Mouse (Mus musculus) lung, postnatal 0 days (tissue): ENCODE data around the gene Cd40. TPM values are rescaled to one million over a fixed set of nuclear protein-coding genes. Genes with fewer than 3 reads are reported as not detected.
A peak's percentile ranks its signal among the peaks of the same experiment; 100 is the strongest.

Source experiments
- ATAC-seq: fragments of 200-750 bp; cut with Nextera tagmentation; 2 replicates; pipeline ENCODE4 v1.8.0; 2017; ENCODE audit warnings: moderate library complexity
- DNase-seq: peaks from one replicate; pipeline ENCODE4 v3.0.0-alpha.2; 2016; ENCODE audit warnings: low spot score
- H3K27ac ChIP-seq: fragments of 300-500 bp; sonication (generic); 2 replicates; pipeline ENCODE4 v1.5.1; 2014; ENCODE audit warnings: antibody characterized with exemption, mild to moderate bottlenecking, low read length, mixed read lengths
- H3K27me3 ChIP-seq: fragments of 300-500 bp; sonication (generic); replicated peaks from 2 replicates; pipeline ENCODE4 v1.6.1; 2014; ENCODE audit warnings: low read length, mixed read lengths; ENCODE audit not compliant: insufficient read depth
- H3K36me3 ChIP-seq: fragments of 300-500 bp; sonication (generic); 2 replicates; pipeline ENCODE4 v1.6.1; 2014; ENCODE audit warnings: low read length, mixed read lengths; ENCODE audit not compliant: insufficient read depth
- H3K4me1 ChIP-seq: fragments of 300-500 bp; sonication (generic); 2 replicates; pipeline ENCODE4 v1.6.1; 2014; ENCODE audit warnings: antibody characterized with exemption, low read depth, low read length, mixed read lengths; ENCODE audit not compliant: insufficient read depth
- H3K4me2 ChIP-seq: fragments of 300-500 bp; sonication (generic); replicated peaks from 2 replicates; pipeline ENCODE4 v1.6.1; 2014; ENCODE audit warnings: low read depth, mild to moderate bottlenecking, low read length, moderate library complexity, mixed read lengths
- H3K4me3 ChIP-seq: fragments of 300-500 bp; sonication (generic); 2 replicates; pipeline ENCODE4 v1.5.1; 2014; ENCODE audit warnings: low read depth, low read length
- H3K9ac ChIP-seq: fragments of 300-500 bp; sonication (generic); replicated peaks from 2 replicates; pipeline ENCODE4 v1.6.1; 2014; ENCODE audit warnings: low read depth, mild to moderate bottlenecking
- H3K9me3 ChIP-seq: fragments of 300-500 bp; sonication (generic); 2 replicates; pipeline ENCODE4 v1.6.1; 2016; ENCODE audit warnings: low read length, mixed read lengths
- CTCF ChIP-seq: IDR thresholded peaks from 2 replicates; pipeline ENCODE4 v1.5.1; 2016; ENCODE audit warnings: antibody characterized with exemption, mild to moderate bottlenecking
- EP300 ChIP-seq: IDR thresholded peaks from 2 replicates; pipeline ENCODE4 v1.6.1; 2016; ENCODE audit warnings: antibody characterized with exemption, mild to moderate bottlenecking, control low read depth
- whole genome bisulfite sequencing: fragments of 180-500 bp; shearing (Covaris S2); extraction: QIAGEN DNeasy Blood & Tissue Kit; methylation state at CpG from one replicate; pipeline ENCODE4 v1.1.7; 2014; 5-methylcytosine and 5-hydroxymethylcytosine counted together
- polyA plus RNA-seq: library from polyadenylated mRNA; unstranded; fragments of >200 nt; fragmentation: Nextera tagmentation; extraction: Ambion mirVana; gene quantifications from 2 replicates; pipeline ENCODE4 v1.2.1, GENCODE M21; 2015

Cd40 gene
- polyA plus RNA-seq, result 57.9 and 77.5 TPM in 2 replicates

DNA sequence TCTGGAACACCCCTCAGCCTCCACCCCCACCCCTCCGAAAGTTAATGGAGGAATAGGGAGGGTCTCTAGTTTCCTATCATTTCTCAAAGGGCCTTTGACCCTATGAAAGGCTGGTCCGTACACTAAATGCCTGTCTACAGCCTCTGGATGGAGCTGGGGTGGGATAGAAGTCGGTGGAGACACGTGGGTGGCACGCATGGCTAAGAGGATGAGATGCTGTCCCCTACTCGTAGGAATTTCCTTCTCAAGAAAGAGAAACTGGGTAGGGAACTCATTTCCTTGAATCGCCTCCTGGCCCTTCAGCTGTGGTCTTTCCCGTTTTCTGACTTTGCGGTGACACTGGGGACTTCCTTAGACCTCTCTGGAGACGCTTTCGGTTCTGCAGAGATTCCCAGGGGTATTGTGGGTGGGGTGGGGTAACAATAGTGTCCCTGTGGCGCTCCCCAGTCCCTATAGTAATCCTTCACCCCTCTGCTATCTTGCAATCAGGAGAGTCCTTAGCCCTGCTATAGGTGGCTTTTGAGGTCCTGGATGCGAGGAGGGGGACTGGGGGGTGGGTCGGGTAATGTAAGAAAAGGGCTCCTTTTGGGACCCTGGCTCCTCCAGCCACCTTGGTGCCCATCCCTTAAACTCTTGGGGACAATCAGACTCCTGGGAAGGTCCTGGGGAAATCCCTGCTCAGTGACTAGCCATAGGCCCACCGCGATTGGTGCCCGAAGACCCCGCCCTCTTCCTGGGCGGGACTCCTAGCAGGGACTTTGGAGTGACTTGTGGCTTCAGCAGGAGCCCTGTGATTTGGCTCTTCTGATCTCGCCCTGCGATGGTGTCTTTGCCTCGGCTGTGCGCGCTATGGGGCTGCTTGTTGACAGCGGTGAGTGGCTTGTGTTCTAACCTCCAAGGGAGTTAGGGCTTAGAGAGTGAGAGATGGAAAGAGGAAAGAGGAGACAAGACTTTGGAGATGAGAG is at the start of gene Cd40:
Gene Cd40 (plus strand): TSS at position 740 of the 965 bp plus-strand sequence.
- 12% methylated on average over 25 of the region's 25 CpGs for WGBS
- Histone ChIP-seq H3K36me3 (no peaks in the 10 kb centered on the region), H3K27me3 (no peaks in the 10 kb centered on the region), H3K4me3 (peak within 1 kb of the TSS; percentile 48), H3K27ac (peak within 1 kb of the TSS; percentile 68), H3K9me3 (no peaks in the 10 kb centered on the region), H3K9ac (no peak within 1 kb of the TSS; the same call in 1 of the 2 replicates), H3K4me2 (peak within 1 kb of the TSS; percentile 58), H3K4me1 (peaks cover 11% of the 10 kb centered on the region)
- DNase-seq (peak; percentile 89), ATAC-seq (peak; percentile 94)
- TF ChIP-seq CTCF, result no peak
- no peak for TF ChIP-seq EP300

DNA sequence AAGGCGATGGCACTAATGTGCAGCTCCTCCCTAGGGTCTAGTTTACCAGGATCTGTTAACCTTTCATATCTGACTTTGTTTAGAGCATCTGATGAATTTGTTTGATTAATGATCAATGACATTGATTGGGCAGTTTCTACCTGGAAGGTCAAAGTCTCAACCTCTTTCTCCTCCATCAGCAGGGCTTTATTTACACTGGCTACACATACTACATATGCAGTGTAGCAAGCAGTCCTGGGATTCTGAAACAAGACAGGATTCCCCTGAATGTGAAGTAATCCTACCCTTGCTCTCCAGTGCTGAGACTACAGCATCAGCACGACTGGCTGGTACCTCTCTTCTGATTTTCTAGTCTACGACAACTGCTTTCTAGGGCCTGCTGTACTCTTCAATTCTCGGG is 48.6 kb upstream of the Cd40 start:
- H3K27ac ChIP-seq, result no peak overlapping the region
- H3K4me2 ChIP-seq, result no peak overlapping the region
- no peak overlapping the region for H3K4me3 ChIP-seq
- no peaks in the 10 kb centered on the region for H3K9me3 ChIP-seq
- H3K27me3 ChIP-seq, result no peaks in the 10 kb centered on the region
- WGBS, result 91% methylated on average over 4 of the region's 4 CpGs
- TF ChIP-seq EP300, result no peak
- no peak for DNase-seq
- H3K9ac ChIP-seq, result no peak overlapping the region
- H3K36me3 ChIP-seq, result peaks cover 62% of the 10 kb centered on the region
- ATAC-seq, result no peak
- H3K4me1 ChIP-seq, result no peaks in the 10 kb centered on the region

- TF ChIP-seq EP300, result no peak
- no peak for TF ChIP-seq CTCF
- Histone ChIP-seq H3K27ac (no peak overlapping the region), H3K4me1 (no peaks in the 10 kb centered on the region), H3K27me3 (no peaks in the 10 kb centered on the region), H3K36me3 (peaks cover 56% of the 10 kb centered on the region), H3K9me3 (no peaks in the 10 kb centered on the region), H3K9ac (no peak overlapping the region), H3K4me3 (no peak overlapping the region), H3K4me2 (no peak overlapping the region)
- DNase-seq (no peak), ATAC-seq (no peak)
- WGBS, result 95% methylated on average over 1 of the region's 1 CpGs
These were observed 47.4 kb upstream of the Cd40 start for GRCm38 (mm10) chr2:165007986-165008385.

GRCm38 (mm10) chr2:165009161-165009560 is 46.3 kb upstream of the Cd40 start:
- H3K27ac ChIP-seq, result no peak overlapping the region
- DNase-seq (no peak), ATAC-seq (no peak)
- H3K4me3 ChIP-seq, result no peak overlapping the region
- H3K36me3 ChIP-seq, result peaks cover 46% of the 10 kb centered on the region
- TF ChIP-seq EP300 (no peak), CTCF (no peak)
- no peak overlapping the region for H3K4me2 ChIP-seq
- 96% methylated on average over 14 of the region's 14 CpGs for WGBS
- no peaks in the 10 kb centered on the region for H3K4me1 ChIP-seq
- no peak overlapping the region for H3K9ac ChIP-seq
- H3K27me3 ChIP-seq, result no peaks in the 10 kb centered on the region
- H3K9me3 ChIP-seq, result no peaks in the 10 kb centered on the region

- Histone ChIP-seq H3K4me3 (no peak overlapping the region), H3K9me3 (no peaks in the 10 kb centered on the region), H3K4me2 (no peak overlapping the region), H3K27me3 (no peaks in the 10 kb centered on the region), H3K36me3 (peaks cover 41% of the 10 kb centered on the region), H3K9ac (no peak overlapping the region), H3K4me1 (no peaks in the 10 kb centered on the region), H3K27ac (no peak overlapping the region)
- no peak for TF ChIP-seq EP300
- no peak for TF ChIP-seq CTCF
- DNase-seq (no peak), ATAC-seq (no peak)
- WGBS, result 82% methylated on average over 2 of the region's 2 CpGs
These were observed 45.8 kb upstream of the Cd40 start for GRCm38 (mm10) chr2:165009581-165009980.

DNA sequence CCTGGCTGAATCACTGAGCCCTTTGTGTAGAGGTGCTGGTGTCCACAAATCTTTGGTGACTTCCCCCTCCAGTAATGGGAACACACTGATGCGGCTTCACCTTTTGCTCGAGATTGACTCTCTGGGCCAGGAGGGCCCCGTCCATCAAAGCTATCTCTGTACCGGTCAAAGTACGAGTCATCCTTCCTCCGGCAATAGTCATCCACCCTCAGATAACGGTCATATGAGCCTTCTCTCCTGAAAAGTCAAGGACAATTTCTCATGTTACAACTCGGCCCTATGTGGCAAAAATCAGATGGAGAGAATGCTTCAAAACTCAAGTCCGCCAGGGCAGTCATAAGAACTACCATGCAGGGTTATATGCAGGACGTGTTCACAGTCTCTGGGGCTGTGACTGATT is 45.1 kb upstream of the Cd40 start:
- Histone ChIP-seq H3K9me3 (no peaks in the 10 kb centered on the region), H3K27me3 (no peaks in the 10 kb centered on the region), H3K36me3 (peaks cover 41% of the 10 kb centered on the region), H3K4me2 (no peak overlapping the region), H3K27ac (no peak overlapping the region), H3K4me1 (no peaks in the 10 kb centered on the region), H3K4me3 (no peak overlapping the region), H3K9ac (no peak overlapping the region)
- ATAC-seq, result no peak
- WGBS, result 81% methylated on average over 10 of the region's 10 CpGs
- TF ChIP-seq EP300 (no peak), CTCF (no peak)
- no peak for DNase-seq
